In genomic region chr7:96152924-96153359, GRCm38 (mm10) we compare ENCODE assay signal across 8 mouse cellular contexts. TPM values are rescaled to one million over a fixed set of nuclear protein-coding genes. Genes with fewer than 3 reads are reported as not detected.
DNase-seq lines count a peak whose midpoint lies in the region; ATAC-seq lines count a peak whose summit lies in the region.

No protein-coding gene starts in this region.

- peaks cover 4% of the 10 kb centered on the region for H3K27me3 ChIP-seq in heart, embryonic 10.5 days (ENCODE audit: insufficient read depth, poor library complexity, severe bottlenecking)

- no peaks in the 10 kb centered on the region for H3K36me3 ChIP-seq in heart, embryonic 10.5 days

- DNase-seq in WW6 (ENCODE audit: low read depth, low spot score): peak; percentile 42
- DNase-seq in embryo, embryonic 10.5 days (ENCODE audit: low spot score): peak; percentile 93
- DNase-seq in heart, embryonic 10.5 days (ENCODE audit: low spot score): peak; percentile 88
- DNase-seq in kidney, adult 9 months: peak; percentile 36
- peak; percentile 85 for DNase-seq in lung, postnatal 10 days
- peak; percentile 93 for DNase-seq in retina, postnatal 1 day
- DNase-seq in layer of hippocampus, postnatal 36 days: no peak

- ATAC-seq in erythroblast, adult 5-6 weeks (replicated peaks; ENCODE audit: low FRiP score, poor library complexity, severe bottlenecking): no peak

- no peaks in the 10 kb centered on the region for H3K9me3 ChIP-seq in heart, embryonic 10.5 days

- peak overlapping the region; percentile 52 for H3K27ac ChIP-seq in heart, embryonic 10.5 days

- WGBS in heart, embryonic 10.5 days: 0% methylated on average over 10 of the region's 10 CpGs

- H3K4me1 ChIP-seq in heart, embryonic 10.5 days: no peaks in the 10 kb centered on the region; the same call in 1 of the 2 replicates

- H3K4me3 ChIP-seq in heart, embryonic 10.5 days: peak overlapping the region; percentile 54

RNA-seq across cellular contexts. Expression of gene Tenm4, which starts 18.1 kb away (rescaled TPM):
- polyA plus RNA-seq in heart, embryonic 10.5 days (2016; fragmentation: Nextera tagmentation; extraction: Ambion mirVana): 7.6 and 16.8 TPM in 2 replicates
- 100 to 1,000 TPM; 116 to 124 TPM for total RNA-seq in layer of hippocampus, postnatal 36 days (2021)
- 0.19 and 1.9 TPM in 2 replicates for total RNA-seq in erythroblast, adult 5-6 weeks (2015; ENCODE audit: low replicate concordance)
- 0.28 and 0.85 TPM in 2 replicates for total RNA-seq in erythroblast, adult 5-6 weeks (2017; ENCODE audit: low replicate concordance)

Comparison
In these comparisons a context has a peak if more than half of its experiments do, and no peak if none do; other contexts are left out.
1. DNase-seq: peak in WW6 (single experiment), embryo, embryonic 10.5 days (single experiment), heart, embryonic 10.5 days (single experiment), kidney, adult 9 months (single experiment), lung, postnatal 10 days (single experiment) and retina, postnatal 1 day (single experiment); none in layer of hippocampus, postnatal 36 days (0 of 2).
2. RNA of gene Tenm4, which starts 18.1 kb away (total RNA-seq): 116 to 124 TPM in layer of hippocampus, postnatal 36 days; 0.19 to 1.9 TPM in erythroblast, adult 5-6 weeks; every median in the first group is over 10 times any median in the second.